Mouse (Mus musculus) heart, postnatal 0 days (tissue): ENCODE data around the gene Ern1.

Source experiments
- CTCF ChIP-seq: IDR thresholded peaks from 2 replicates; pipeline ENCODE4 v1.5.1; 2016; ENCODE audit warnings: antibody characterized with exemption, control low read depth, low read depth
- EP300 ChIP-seq: IDR thresholded peaks from 2 replicates; pipeline ENCODE4 v1.6.1; 2016; ENCODE audit warnings: antibody characterized with exemption, low read depth

GRCm38 (mm10) chr11:106502631-106503424 is 15.2 kb upstream of the Ern1 start:
- TF ChIP-seq CTCF (no peak), EP300 (no peak)
